In the genomic region with DNA sequence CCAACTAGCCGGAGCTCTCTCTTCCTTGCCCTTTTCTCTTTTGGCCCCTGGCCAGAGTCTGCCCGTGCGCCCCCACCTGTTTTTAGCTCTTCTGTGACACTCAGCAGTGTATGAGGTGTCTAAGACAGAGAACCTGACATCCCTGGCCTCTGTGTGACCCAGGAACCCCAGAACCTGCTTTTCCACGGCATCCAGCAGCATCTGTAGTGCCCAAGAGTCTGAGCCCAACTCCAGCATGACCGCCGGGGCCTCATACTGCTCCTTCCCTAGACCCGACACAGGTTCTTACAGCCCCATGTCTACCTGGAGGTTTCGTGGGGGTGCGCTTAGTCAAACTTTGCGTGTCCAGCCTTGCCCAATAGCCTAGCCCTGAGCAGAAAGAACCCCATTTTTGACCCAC, we compare ENCODE assay signal across 22 mouse cellular contexts.
DNase-seq lines count a peak whose midpoint lies in the region; ATAC-seq lines count a peak whose summit lies in the region.
"Had no signal": no experiment of that assay in that cellular context is flagged by ENCODE, and none has a peak within 500 bp of the region (broad histone marks: within the 10 kb centered on the region; RNA-seq: fewer than 3 reads in every experiment).

No protein-coding gene starts in this region.

- H3K27ac ChIP-seq in embryonic facial prominence, embryonic 12.5 days: no peak overlapping the region
- no peak overlapping the region for H3K27ac ChIP-seq in embryonic facial prominence, embryonic 10.5 days (replicated peaks)
- H3K27ac ChIP-seq in midbrain, embryonic 14.5 days (replicated peaks; ENCODE audit: low read depth, low read length): no peak overlapping the region
- no peak overlapping the region for H3K27ac ChIP-seq in midbrain, embryonic 16.5 days (ENCODE audit: low read length)

- H3K4me1 ChIP-seq in embryonic facial prominence, embryonic 12.5 days: no peaks in the 10 kb centered on the region
- H3K4me1 ChIP-seq in embryonic facial prominence, embryonic 10.5 days: no peaks in the 10 kb centered on the region
- no peaks in the 10 kb centered on the region for H3K4me1 ChIP-seq in midbrain, embryonic 14.5 days (ENCODE audit: control insufficient read depth, insufficient read depth, low read length)
- no peaks in the 10 kb centered on the region for H3K4me1 ChIP-seq in midbrain, embryonic 16.5 days (ENCODE audit: control insufficient read depth, insufficient read depth, low read length)

- H3K4me2 ChIP-seq in embryonic facial prominence, embryonic 12.5 days (replicated peaks): no peak overlapping the region
- H3K4me2 ChIP-seq in midbrain, embryonic 14.5 days (ENCODE audit: low read length): no peak overlapping the region
- H3K4me2 ChIP-seq in midbrain, embryonic 16.5 days (ENCODE audit: low read length): no peak overlapping the region

- H3K9ac ChIP-seq in embryonic facial prominence, embryonic 12.5 days: no peak overlapping the region
- H3K9ac ChIP-seq in midbrain, embryonic 14.5 days (replicated peaks; ENCODE audit: low read length): no peak overlapping the region
- no peak overlapping the region for H3K9ac ChIP-seq in midbrain, embryonic 16.5 days (ENCODE audit: low read depth, low read length)

- intact Hi-C loops in heart, postnatal 36 days (cut with DNase I): no loop called here

- H3K9me3 ChIP-seq in embryonic facial prominence, embryonic 12.5 days: no peaks in the 10 kb centered on the region
- no peaks in the 10 kb centered on the region for H3K9me3 ChIP-seq in embryonic facial prominence, embryonic 10.5 days
- no peaks in the 10 kb centered on the region for H3K9me3 ChIP-seq in midbrain, embryonic 14.5 days (ENCODE audit: control insufficient read depth, low read length)
- H3K9me3 ChIP-seq in midbrain, embryonic 16.5 days (replicated peaks; ENCODE audit: control insufficient read depth, low read length, poor library complexity, severe bottlenecking): 0 out of 2 replicates have a peak, but pooled peaks cover 3% of the 10 kb centered on the region

- peak; percentile 0 for DNase-seq in cerebellum, adult 11 months
- no peak for DNase-seq in cerebellum, adult 9-10 months
- no peak for DNase-seq in embryonic facial prominence, embryonic 10.5 days (ENCODE audit: low spot score)
- DNase-seq in heart, adult 11 months: peak; percentile 77
- no peak for DNase-seq in heart, postnatal 36 days
- no peak for DNase-seq in midbrain, embryonic 14.5 days
- DNase-seq: adrenal gland, adult 2 months; adrenal gland, adult 8-10 months; adrenal gland, postnatal 10 days; adrenal gland, postnatal 14 days; adrenal gland, postnatal 25 days; adrenal gland, postnatal 36 days; B cell, adult 2 months; cerebellum, adult 11-12 months; cerebellum, adult 18-20 months had no signal

- H3K36me3 ChIP-seq in embryonic facial prominence, embryonic 12.5 days: no peaks in the 10 kb centered on the region
- H3K36me3 ChIP-seq in embryonic facial prominence, embryonic 10.5 days (replicated peaks): no peaks in the 10 kb centered on the region
- H3K36me3 ChIP-seq in midbrain, embryonic 14.5 days (ENCODE audit: control insufficient read depth, insufficient read depth, low read length): no peaks in the 10 kb centered on the region
- no peaks in the 10 kb centered on the region for H3K36me3 ChIP-seq in midbrain, embryonic 16.5 days (ENCODE audit: control insufficient read depth, insufficient read depth, low read length)
- H3K36me3 ChIP-seq: G1E had no signal

- 91% methylated on average over 10 of the region's 10 CpGs for WGBS in embryonic facial prominence, embryonic 12.5 days
- WGBS in embryonic facial prominence, embryonic 10.5 days: 89% methylated on average over 10 of the region's 10 CpGs
- 90% methylated on average over 10 of the region's 10 CpGs for WGBS in midbrain, embryonic 14.5 days
- 94% methylated on average over 10 of the region's 10 CpGs for WGBS in midbrain, embryonic 16.5 days

- ATAC-seq in embryonic facial prominence, embryonic 12.5 days (ENCODE audit: insufficient number of reproducible peaks, insufficient read depth, low FRiP score, low TSS enrichment): 0 out of 2 replicates have a peak, but pooled peaks have one; percentile 6
- ATAC-seq in midbrain, embryonic 14.5 days (ENCODE audit: low FRiP score, low TSS enrichment): 0 out of 2 replicates have a peak, but pooled peaks have one; percentile 2
- ATAC-seq in midbrain, embryonic 16.5 days: no peak
- ATAC-seq: activated CD4-positive, CD25-positive, alpha-beta regulatory T cell, adult 4 months; CD4-positive, CD25-positive, alpha-beta regulatory T cell, adult 4 months; Patski had no signal

- no peaks in the 10 kb centered on the region for H3K27me3 ChIP-seq in embryonic facial prominence, embryonic 12.5 days
- H3K27me3 ChIP-seq in embryonic facial prominence, embryonic 10.5 days (replicated peaks; ENCODE audit: low read depth, poor library complexity, severe bottlenecking): no peaks in the 10 kb centered on the region
- no peaks in the 10 kb centered on the region for H3K27me3 ChIP-seq in midbrain, embryonic 14.5 days (ENCODE audit: control insufficient read depth, insufficient read depth, low read length)
- H3K27me3 ChIP-seq in midbrain, embryonic 16.5 days (ENCODE audit: control insufficient read depth, insufficient read depth, low read depth, low read length): no peaks in the 10 kb centered on the region
- H3K27me3 ChIP-seq: CH12.LX, Patski had no signal

- H3K4me3 ChIP-seq in embryonic facial prominence, embryonic 12.5 days: no peak overlapping the region
- H3K4me3 ChIP-seq in embryonic facial prominence, embryonic 10.5 days: no peak overlapping the region
- H3K4me3 ChIP-seq in midbrain, embryonic 14.5 days (replicated peaks; ENCODE audit: low read depth, low read length): no peak overlapping the region
- no peak overlapping the region for H3K4me3 ChIP-seq in midbrain, embryonic 16.5 days (ENCODE audit: low read depth, low read length)

Comparison
In these comparisons a context has a peak if more than half of its experiments do, and no peak if none do; other contexts are left out.
1. DNase-seq: peak in cerebellum, adult 11 months (single experiment) and heart, adult 11 months (single experiment); none in cerebellum, adult 9-10 months (single experiment), embryonic facial prominence, embryonic 10.5 days (single experiment), heart, postnatal 36 days (0 of 2) and midbrain, embryonic 14.5 days (single experiment).